Mouse (Mus musculus): ENCODE measurements at regions not wholly inside any gene's neighbourhood (a gene's known extent, or its start where the extent isn't known, plus 50 kb on each side); places are given as distances from the start of the nearest gene placed in this dataset.
"Not testable (repeated sequence)": the region's sequence is repeated elsewhere in the genome, so short reads cannot be mapped to it uniquely, and the experiment has no call there.

- H3K27me3 ChIP-seq (ENCODE audit: control insufficient read depth, insufficient read depth, low read length); H3K4me3 ChIP-seq (ENCODE audit: low read depth, low read length); H3K36me3 ChIP-seq (replicated peaks; ENCODE audit: control insufficient read depth, insufficient read depth, low read length); H3K27ac ChIP-seq (ENCODE audit: low read depth); ATAC-seq (ENCODE audit: insufficient read depth, low read depth); H3K4me2 ChIP-seq (ENCODE audit: low read depth, low read length); DNase-seq (ENCODE audit: low spot score); H3K9me3 ChIP-seq (replicated peaks; ENCODE audit: control insufficient read depth, low read length); H3K4me1 ChIP-seq (ENCODE audit: control insufficient read depth, insufficient read depth); H3K9ac ChIP-seq (replicated peaks; ENCODE audit: low read depth, low read length): not testable (repeated sequence)
- 55% methylated on average over 3 of the region's 3 CpGs for WGBS
Measured at GRCm38 (mm10) chr2:16811401-16812281, 455.5 kb downstream of the Plxdc2 start.

- no peak for DNase-seq (ENCODE audit: low spot score)
- H3K4me3 ChIP-seq (ENCODE audit: low read depth, low read length): no peak overlapping the region
- ATAC-seq (ENCODE audit: insufficient read depth, low read depth): no peak
- H3K4me1 ChIP-seq (ENCODE audit: control insufficient read depth, insufficient read depth): peaks cover 7% of the 10 kb centered on the region; the same call in 1 of the 2 replicates
- no peaks in the 10 kb centered on the region for H3K9me3 ChIP-seq (replicated peaks; ENCODE audit: control insufficient read depth, low read length)
- no peaks in the 10 kb centered on the region for H3K36me3 ChIP-seq (replicated peaks; ENCODE audit: control insufficient read depth, insufficient read depth, low read length)
- no peak overlapping the region for H3K9ac ChIP-seq (replicated peaks; ENCODE audit: low read depth, low read length)
- TF ChIP-seq CTCF (IDR thresholded peaks at IDR 0.05; ENCODE audit: low read depth) (no peak), EP300 (IDR thresholded peaks at IDR 0.05; ENCODE audit: low read depth) (no peak)
- H3K4me2 ChIP-seq (ENCODE audit: low read depth, low read length): no peak overlapping the region
- H3K27me3 ChIP-seq (ENCODE audit: control insufficient read depth, insufficient read depth, low read length): no peaks in the 10 kb centered on the region
- no peak overlapping the region for H3K27ac ChIP-seq (ENCODE audit: low read depth)
- WGBS: 100% methylated on average over 1 of the region's 1 CpGs
Measured at GRCm38 (mm10) chr2:16820442-16820841, 464.3 kb downstream of the Plxdc2 start.

GRCm38 (mm10) chr2:16824681-16825230 is 468.7 kb downstream of the Plxdc2 start:
- no peaks in the 10 kb centered on the region for H3K9me3 ChIP-seq (replicated peaks; ENCODE audit: control insufficient read depth, low read length)
- peaks cover 7% of the 10 kb centered on the region; the same call in 1 of the 2 replicates for H3K4me1 ChIP-seq (ENCODE audit: control insufficient read depth, insufficient read depth)
- no peak overlapping the region for H3K4me3 ChIP-seq (ENCODE audit: low read depth, low read length)
- DNase-seq (ENCODE audit: low spot score): no peak
- H3K4me2 ChIP-seq (ENCODE audit: low read depth, low read length): no peak overlapping the region
- H3K27ac ChIP-seq (ENCODE audit: low read depth): no peak overlapping the region
- TF ChIP-seq CTCF (IDR thresholded peaks at IDR 0.05; ENCODE audit: low read depth) (no peak), EP300 (IDR thresholded peaks at IDR 0.05; ENCODE audit: low read depth) (no peak)
- no peaks in the 10 kb centered on the region for H3K27me3 ChIP-seq (ENCODE audit: control insufficient read depth, insufficient read depth, low read length)
- no peak overlapping the region for H3K9ac ChIP-seq (replicated peaks; ENCODE audit: low read depth, low read length)
- no peak for ATAC-seq (ENCODE audit: insufficient read depth, low read depth)
- H3K36me3 ChIP-seq (replicated peaks; ENCODE audit: control insufficient read depth, insufficient read depth, low read length): no peaks in the 10 kb centered on the region
- 43% methylated on average over 5 of the region's 5 CpGs for WGBS

- no peaks in the 10 kb centered on the region for H3K9me3 ChIP-seq (replicated peaks; ENCODE audit: control insufficient read depth, low read length)
- WGBS: 76% methylated on average over 1 of the region's 1 CpGs
- DNase-seq (ENCODE audit: low spot score): no peak
Measured at GRCm38 (mm10) chr2:16827266-16827665, 471.2 kb downstream of the Plxdc2 start.

GRCm38 (mm10) chr2:16835960-16836359 is 479.9 kb downstream of the Plxdc2 start:
- 67% methylated on average over 4 of the region's 4 CpGs for WGBS
- Histone ChIP-seq H3K9ac (replicated peaks; ENCODE audit: low read depth, low read length) (no peak overlapping the region), H3K4me2 (ENCODE audit: low read depth, low read length) (no peak overlapping the region), H3K4me1 (ENCODE audit: control insufficient read depth, insufficient read depth) (no peaks in the 10 kb centered on the region), H3K36me3 (replicated peaks; ENCODE audit: control insufficient read depth, insufficient read depth, low read length) (no peaks in the 10 kb centered on the region), H3K27me3 (ENCODE audit: control insufficient read depth, insufficient read depth, low read length) (no peaks in the 10 kb centered on the region), H3K27ac (ENCODE audit: low read depth) (no peak overlapping the region), H3K4me3 (ENCODE audit: low read depth, low read length) (no peak overlapping the region), H3K9me3 (replicated peaks; ENCODE audit: control insufficient read depth, low read length) (no peaks in the 10 kb centered on the region)
- ATAC-seq (ENCODE audit: insufficient read depth, low read depth) (no peak), DNase-seq (ENCODE audit: low spot score) (no peak)
- TF ChIP-seq CTCF (IDR thresholded peaks at IDR 0.05; ENCODE audit: low read depth): no peak
- no peak for TF ChIP-seq EP300 (IDR thresholded peaks at IDR 0.05; ENCODE audit: low read depth)

More at GRCm38 (mm10) chr2:16827266-16827665, 471.2 kb downstream of the Plxdc2 start:
- no peak overlapping the region for H3K9ac ChIP-seq (replicated peaks; ENCODE audit: low read depth, low read length)
- peaks cover 7% of the 10 kb centered on the region; the same call in 1 of the 2 replicates for H3K4me1 ChIP-seq (ENCODE audit: control insufficient read depth, insufficient read depth)
- no peak for ATAC-seq (ENCODE audit: insufficient read depth, low read depth)
- no peak overlapping the region for H3K4me2 ChIP-seq (ENCODE audit: low read depth, low read length)
- no peak overlapping the region for H3K27ac ChIP-seq (ENCODE audit: low read depth)
- H3K36me3 ChIP-seq (replicated peaks; ENCODE audit: control insufficient read depth, insufficient read depth, low read length): no peaks in the 10 kb centered on the region
- TF ChIP-seq CTCF (IDR thresholded peaks at IDR 0.05; ENCODE audit: low read depth): no peak
- H3K4me3 ChIP-seq (ENCODE audit: low read depth, low read length): no peak overlapping the region
- no peaks in the 10 kb centered on the region for H3K27me3 ChIP-seq (ENCODE audit: control insufficient read depth, insufficient read depth, low read length)

Data from heart, postnatal 0 days (tissue).